Mouse (Mus musculus): ENCODE measurements around the gene Gpr153. TPM values are rescaled to one million over a fixed set of nuclear protein-coding genes. Genes with fewer than 3 reads are reported as not detected.

Gpr153 gene
- total and polyA plus RNA-seq, 3 experiments, result 0.30 to 1.4 (median 0.70) TPM

DNA sequence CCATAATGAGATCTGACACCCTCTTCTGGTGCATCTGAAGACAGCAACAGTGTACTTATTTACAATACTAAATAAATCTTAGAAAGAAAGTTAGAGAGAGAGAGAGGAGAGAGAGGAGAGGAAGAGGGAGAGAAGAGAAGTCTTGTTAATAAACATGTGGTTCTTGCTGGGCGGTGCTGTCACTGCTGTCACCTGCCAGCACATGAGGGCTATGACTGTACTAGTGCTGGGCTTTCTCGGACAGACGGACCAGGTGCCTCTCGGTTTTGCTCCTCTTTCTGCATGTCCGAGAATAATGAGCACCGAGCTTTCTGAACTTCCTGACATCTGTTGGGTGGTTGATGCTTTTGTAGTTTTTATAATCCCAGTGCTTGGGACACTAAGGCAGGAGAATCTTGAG lies 23.4 kb upstream of the Gpr153 start (continued):
- TF ChIP-seq NELFE (IDR thresholded peaks at IDR 0.05; ENCODE audit: low read depth, low read length) (no peak), NRF1 (IDR thresholded peaks at IDR 0.05; ENCODE audit: low read depth, low read length) (no peak), TBP (conservative IDR thresholded peaks at IDR 0.05; ENCODE audit: low read depth, low read length) (no peak), ZKSCAN1 (IDR thresholded peaks at IDR 0.05; ENCODE audit: borderline replicate concordance, low read depth, low read length) (no peak), GABPA (IDR thresholded peaks at IDR 0.05; ENCODE audit: insufficient replicate concordance, low read depth, low read length) (no peak), MEF2A (IDR thresholded peaks at IDR 0.05; ENCODE audit: borderline replicate concordance, low read depth, low read length) (no peak), E2F4 (IDR thresholded peaks at IDR 0.05; ENCODE audit: insufficient replicate concordance, low read depth, low read length) (no peak), USF1 (IDR thresholded peaks at IDR 0.05; ENCODE audit: low read depth, low read length) (no peak)

DNA sequence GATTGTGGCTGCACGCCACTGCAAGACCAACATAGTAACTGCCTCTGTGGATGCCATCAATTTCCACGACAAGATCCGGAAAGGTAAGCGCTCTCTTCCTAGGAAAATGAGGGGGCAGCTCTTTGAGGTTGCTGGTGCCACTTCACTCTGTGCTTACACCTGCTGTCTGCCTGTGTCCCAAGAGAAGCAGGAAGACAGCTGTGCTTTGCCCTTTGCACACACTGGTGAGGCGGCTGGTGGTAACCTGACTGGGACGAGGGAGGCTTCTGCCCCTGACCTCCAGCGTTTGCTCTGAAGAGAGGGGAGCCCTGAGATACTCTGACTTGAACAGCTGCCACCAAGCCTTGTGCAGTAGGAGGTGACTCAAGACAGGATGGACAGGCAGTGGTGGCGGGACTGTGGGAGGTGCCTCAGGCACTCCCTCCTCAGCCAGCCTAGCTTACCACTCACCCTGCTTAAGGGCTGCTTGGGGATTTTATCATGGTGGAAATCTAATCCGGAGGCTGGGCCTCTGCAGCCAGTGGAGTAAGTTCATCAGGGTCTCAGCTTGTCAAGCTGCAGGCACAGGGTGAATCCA lies 20.8 kb upstream of the Gpr153 start:
- no peaks in the 10 kb centered on the region for H3K27me3 ChIP-seq (replicated peaks)
- H3K9ac ChIP-seq (ENCODE audit: insufficient read depth, low read depth), result no peak overlapping the region
- no peak for TF ChIP-seq ZNF384 (IDR thresholded peaks at IDR 0.05; ENCODE audit: low read depth, low read length)
- TF ChIP-seq GABPA (IDR thresholded peaks at IDR 0.05; ENCODE audit: insufficient replicate concordance, low read depth, low read length), result no peak
- TF ChIP-seq IRF4 (IDR thresholded peaks at IDR 0.05; ENCODE audit: low read depth, low read length), result no peak
- no peak for TF ChIP-seq ETS1 (conservative IDR thresholded peaks at IDR 0.05; ENCODE audit: low read depth, low read length)
- no peak for TF ChIP-seq RAD21 (IDR thresholded peaks at IDR 0.05; ENCODE audit: low read depth, low read length)
- no peak for DNase-seq (ENCODE audit: extremely low read depth)
- no peak overlapping the region for H3K4me3 ChIP-seq (replicated peaks in 1 of 3; ENCODE audit: low read depth in 2 of 3, low read length in 2 of 3, poor library complexity in 1 of 3)
- dilution Hi-C loops (cut with MboI; ENCODE audit: extremely low pct_ligation_motif_present, extremely low pct_unique_long_range_greater_than_20kb, low sequenced_read_pairs), result no loop called here
- H3K79me2 ChIP-seq (replicated peaks; ENCODE audit: control insufficient read depth, extremely low read depth, insufficient read depth, poor library complexity, severe bottlenecking), result no peaks in the 10 kb centered on the region
- H3K36me3 ChIP-seq (replicated peaks in 1 of 2; ENCODE audit: control insufficient read depth in 1 of 2, insufficient read depth in 1 of 2, low read length in 1 of 2), result peaks cover 9 to 75% of the 10 kb centered on the region in 2 experiments
- H3K27ac ChIP-seq (ENCODE audit: insufficient read depth, low read depth), result no peak overlapping the region
- no peak overlapping the region for H3K4me2 ChIP-seq (ENCODE audit: insufficient read depth, low read depth, poor library complexity, severe bottlenecking)
- no peaks in the 10 kb centered on the region for H3K9me3 ChIP-seq (replicated peaks; ENCODE audit: low read length)
- H3K4me1 ChIP-seq (ENCODE audit: control insufficient read depth in 1 of 2, insufficient read depth in 2 of 2), result peaks cover 8 to 54% of the 10 kb centered on the region in 2 experiments
- in situ Hi-C loops (cut with MboI; ENCODE audit: low pct_ligation_motif_present, low pct_unique_long_range_greater_than_20kb, low sequenced_read_pairs), result no loop called here

DNA sequence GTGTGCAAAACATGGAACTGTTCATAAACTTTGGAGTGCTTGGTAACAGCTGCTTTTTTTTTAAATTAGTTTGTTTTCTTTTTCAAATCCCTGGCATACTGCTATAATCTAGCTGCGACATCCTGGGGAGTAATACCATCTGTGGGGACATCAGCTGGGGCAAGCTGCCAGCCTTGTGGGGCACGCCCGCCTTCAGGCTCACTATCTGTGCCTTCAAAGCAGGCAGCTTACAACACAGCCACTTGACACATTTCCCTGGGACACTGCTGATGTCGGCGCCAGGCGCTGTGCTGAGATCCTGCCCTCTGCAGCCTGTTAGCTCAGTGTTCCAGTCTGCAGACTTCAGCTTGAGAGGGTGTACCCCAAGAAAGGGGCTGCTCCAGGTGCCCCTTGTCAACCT lies 17.0 kb upstream of the Gpr153 start:
- in situ Hi-C loops (cut with MboI; ENCODE audit: low pct_ligation_motif_present, low pct_unique_long_range_greater_than_20kb, low sequenced_read_pairs), result no loop called here
- Histone ChIP-seq H3K27me3 (replicated peaks) (no peaks in the 10 kb centered on the region), H3K27ac (ENCODE audit: insufficient read depth, low read depth) (no peak overlapping the region), H3K4me3 (replicated peaks in 1 of 3; ENCODE audit: low read depth in 2 of 3, low read length in 2 of 3, poor library complexity in 1 of 3) (no peak overlapping the region), H3K9ac (ENCODE audit: insufficient read depth, low read depth) (no peak overlapping the region), H3K9me3 (replicated peaks; ENCODE audit: low read length) (no peaks in the 10 kb centered on the region), H3K4me1 (ENCODE audit: control insufficient read depth in 1 of 2, insufficient read depth in 2 of 2) (peaks cover 0 to 23% of the 10 kb centered on the region in 2 experiments; a peak in 3 of 4 replicates), H3K36me3 (replicated peaks in 1 of 2; ENCODE audit: control insufficient read depth in 1 of 2, insufficient read depth in 1 of 2, low read length in 1 of 2) (peaks cover 13 to 90% of the 10 kb centered on the region in 2 experiments), H3K79me2 (replicated peaks; ENCODE audit: control insufficient read depth, extremely low read depth, insufficient read depth, poor library complexity, severe bottlenecking) (no peaks in the 10 kb centered on the region), H3K4me2 (ENCODE audit: insufficient read depth, low read depth, poor library complexity, severe bottlenecking) (no peak overlapping the region)
- dilution Hi-C loops (cut with MboI; ENCODE audit: extremely low pct_ligation_motif_present, extremely low pct_unique_long_range_greater_than_20kb, low sequenced_read_pairs), result no loop called here
- no peak for DNase-seq (ENCODE audit: extremely low read depth)
- TF ChIP-seq PAX5 (IDR thresholded peaks at IDR 0.05; ENCODE audit: low read length) (no peak), ZKSCAN1 (IDR thresholded peaks at IDR 0.05; ENCODE audit: borderline replicate concordance, low read depth, low read length) (no peak), ZC3H11A (IDR thresholded peaks at IDR 0.05; ENCODE audit: low read depth, low read length) (no peak), TCF12 (IDR thresholded peaks at IDR 0.05; ENCODE audit: low read depth, low read length) (no peak), USF1 (IDR thresholded peaks at IDR 0.05; ENCODE audit: low read depth, low read length) (no peak), SIN3A (IDR thresholded peaks at IDR 0.05; ENCODE audit: low read length) (no peak), TBP (conservative IDR thresholded peaks at IDR 0.05; ENCODE audit: low read depth, low read length) (no peak)

Measured in CH12.LX (cell line).